Mouse (Mus musculus) midbrain, embryonic 11.5 days (tissue): Measurements from ENCODE around the gene Acsl1. TPM values are rescaled to one million over a fixed set of nuclear protein-coding genes. Genes with fewer than 3 reads are reported as not detected.
A peak's percentile ranks its signal among the peaks of the same experiment; 100 is the strongest.

Experiments
- ATAC-seq: fragments of 200-750 bp; cut with Nextera tagmentation; 2 replicates; pipeline ENCODE4 v1.8.0; 2017; ENCODE audit warnings: moderate TSS enrichment, moderate library complexity; ENCODE audit not compliant: low FRiP score
- DNase-seq: peaks from one replicate; pipeline ENCODE4 v3.0.0; 2015; ENCODE audit warnings: low spot score; ENCODE audit errors: missing footprints
- H3K27ac ChIP-seq: fragments of 300-500 bp; sonication (generic); 2 replicates; pipeline ENCODE4 v1.5.1; 2014; ENCODE audit warnings: low read depth, low read length
- H3K27me3 ChIP-seq: fragments of 300-500 bp; sonication (generic); 2 replicates; pipeline ENCODE4 v1.6.1; 2014; ENCODE audit warnings: mild to moderate bottlenecking, low read length, moderate library complexity, mixed read lengths; ENCODE audit not compliant: control insufficient read depth, insufficient read depth
- H3K36me3 ChIP-seq: fragments of 300-500 bp; sonication (generic); 2 replicates; pipeline ENCODE4 v1.6.1; 2014; ENCODE audit warnings: mild to moderate bottlenecking, low read length, moderate library complexity, mixed read lengths; ENCODE audit not compliant: control insufficient read depth, insufficient read depth
- H3K4me1 ChIP-seq: fragments of 300-500 bp; sonication (generic); 2 replicates; pipeline ENCODE4 v1.6.1; 2014; ENCODE audit warnings: low read length; ENCODE audit not compliant: control insufficient read depth, insufficient read depth
- H3K4me2 ChIP-seq: fragments of 300-500 bp; sonication (generic); 2 replicates; pipeline ENCODE4 v1.6.1; 2014; ENCODE audit warnings: mild to moderate bottlenecking, moderate library complexity
- H3K4me3 ChIP-seq: fragments of 300-500 bp; sonication (generic); 2 replicates; pipeline ENCODE4 v1.5.1; 2014; ENCODE audit warnings: low read depth, low read length
- H3K9ac ChIP-seq: fragments of 300-500 bp; sonication (generic); 2 replicates; pipeline ENCODE4 v1.6.1; 2014; ENCODE audit warnings: low read length
- H3K9me3 ChIP-seq: fragments of 300-500 bp; sonication (generic); 2 replicates; pipeline ENCODE4 v1.6.1; 2016; ENCODE audit warnings: low read length; ENCODE audit not compliant: control insufficient read depth
- WGBS: fragments of 180-500 bp; shearing (Covaris S2); extraction: QIAGEN DNeasy Blood & Tissue Kit; methylation state at CpG from one replicate; pipeline ENCODE4 v1.1.7; 2014; 5-methylcytosine and 5-hydroxymethylcytosine counted together
- polyA plus RNA-seq: library from polyadenylated mRNA; unstranded; fragments of >200 nt; fragmentation: Nextera tagmentation; extraction: Ambion mirVana; gene quantifications from 2 replicates; pipeline ENCODE4 v1.2.1, GENCODE M21; 2014

The Acsl1 gene
- polyA plus RNA-seq, 1 experiment from 2014 or later, result 9.0 TPM

DNA sequence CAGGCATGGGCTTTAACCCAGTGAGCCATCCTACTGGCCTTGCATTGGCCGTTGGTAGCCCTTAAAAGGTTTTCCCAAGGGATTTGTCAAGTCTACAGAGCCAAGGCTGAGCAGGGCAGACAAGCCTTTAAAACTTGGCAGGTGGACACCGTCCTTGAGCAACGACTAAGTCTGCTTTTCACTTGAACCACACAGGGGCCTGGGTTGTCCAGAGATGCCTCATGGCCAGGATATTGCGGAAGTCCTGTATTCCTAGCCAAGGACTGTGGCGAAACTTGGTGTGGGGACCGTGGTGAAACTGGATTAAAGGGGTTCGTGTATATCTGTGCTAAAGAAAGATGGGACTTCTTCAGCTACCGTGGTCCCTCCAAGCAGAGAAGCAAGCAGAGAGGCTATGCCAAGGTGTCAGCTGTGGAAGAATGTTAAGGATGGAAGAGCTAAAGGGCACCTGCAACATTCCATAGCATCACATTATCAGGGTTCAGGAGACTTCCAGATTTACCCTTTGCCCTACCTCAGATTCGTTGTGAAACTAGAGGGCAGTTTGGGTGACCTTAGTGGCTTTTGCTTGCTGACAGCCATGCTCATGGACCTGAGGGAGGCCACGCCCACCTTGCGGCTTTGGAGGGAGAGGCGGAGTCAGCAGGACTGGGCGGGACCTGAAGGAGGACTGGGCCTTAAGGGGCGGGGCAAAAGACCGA, 596 bp upstream of the Acsl1 start:
- Histone ChIP-seq H3K4me1 (no peaks in the 10 kb centered on the region), H3K9ac (no peak overlapping the region), H3K27me3 (no peaks in the 10 kb centered on the region), H3K36me3 (no peaks in the 10 kb centered on the region), H3K27ac (no peak overlapping the region), H3K4me2 (peak overlapping the region; percentile 99), H3K4me3 (peak overlapping the region; percentile 73), H3K9me3 (no peaks in the 10 kb centered on the region)
- DNase-seq (no peak), ATAC-seq (no peak; the same call in 1 of the 2 replicates)
- 42% methylated on average over 15 of the region's 15 CpGs for WGBS

DNA sequence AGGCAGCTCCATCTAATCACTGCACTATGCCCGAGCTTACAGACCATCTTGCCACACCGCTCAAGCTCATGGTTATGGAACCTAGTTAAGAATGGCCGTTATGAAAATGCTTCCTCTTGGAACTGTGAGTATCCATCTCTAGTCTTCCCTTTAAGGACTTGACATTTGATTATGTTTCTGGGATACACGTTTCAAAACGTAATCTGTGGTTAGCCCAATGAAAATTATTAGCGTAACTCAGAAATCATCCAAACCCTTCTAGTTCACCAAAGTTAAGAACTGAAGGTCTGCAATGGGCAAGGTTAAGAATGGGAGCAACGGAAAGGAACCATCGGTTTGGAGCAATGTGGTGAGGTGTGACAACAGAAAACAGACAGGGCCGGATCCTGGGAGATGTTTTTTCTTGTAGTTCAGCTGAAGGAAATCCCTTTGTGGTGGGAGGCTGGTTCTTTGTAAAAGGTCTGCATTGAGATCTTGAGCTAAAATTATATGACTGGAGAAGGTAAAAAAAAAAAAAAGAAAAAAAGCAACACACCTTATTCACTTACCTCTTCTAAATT, 1.2 kb downstream of the Acsl1 start:
- H3K27ac ChIP-seq, result no peak overlapping the region

DNA sequence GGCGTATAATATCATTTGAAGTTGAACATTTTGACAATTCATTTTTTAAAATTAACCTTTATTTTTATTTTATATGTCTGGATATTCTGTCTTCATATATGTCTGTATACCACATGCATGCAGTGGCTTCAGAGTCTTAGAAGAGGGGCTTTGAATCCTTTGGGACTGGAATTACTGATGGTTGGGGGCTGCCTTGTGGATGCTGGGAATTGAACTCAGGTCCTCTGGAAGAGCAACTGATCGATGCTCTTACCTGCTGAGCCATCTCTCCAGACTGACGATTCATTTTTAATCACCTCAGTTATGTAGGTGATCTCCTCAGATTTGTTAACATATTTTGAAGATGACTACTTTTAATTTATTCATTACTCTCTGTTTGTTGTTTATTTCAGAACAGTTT, 3.3 kb downstream of the Acsl1 start:
- 94% methylated on average over 3 of the region's 3 CpGs for WGBS
- no peaks in the 10 kb centered on the region for H3K9me3 ChIP-seq
- DNase-seq, result peak; percentile 56
- no peaks in the 10 kb centered on the region for H3K36me3 ChIP-seq
- H3K27ac ChIP-seq, result no peak overlapping the region
- H3K27me3 ChIP-seq, result no peaks in the 10 kb centered on the region
- ATAC-seq, result no peak
- H3K4me3 ChIP-seq, result no peak overlapping the region
- no peak overlapping the region for H3K9ac ChIP-seq
- H3K4me1 ChIP-seq, result no peaks in the 10 kb centered on the region
- H3K4me2 ChIP-seq, result no peak overlapping the region

More for the DNA sequence above, 1.2 kb downstream of the Acsl1 start:
- peak overlapping the region; percentile 99 for H3K4me2 ChIP-seq
- peak overlapping the region; percentile 83 for H3K9ac ChIP-seq
- ATAC-seq (no peak), DNase-seq (no peak)
- 42% methylated on average over 9 of the region's 9 CpGs for WGBS
- H3K27me3 ChIP-seq, result no peaks in the 10 kb centered on the region
- H3K4me1 ChIP-seq, result no peaks in the 10 kb centered on the region
- H3K9me3 ChIP-seq, result no peaks in the 10 kb centered on the region
- H3K4me3 ChIP-seq, result peak overlapping the region; percentile 73
- H3K36me3 ChIP-seq, result no peaks in the 10 kb centered on the region

DNA sequence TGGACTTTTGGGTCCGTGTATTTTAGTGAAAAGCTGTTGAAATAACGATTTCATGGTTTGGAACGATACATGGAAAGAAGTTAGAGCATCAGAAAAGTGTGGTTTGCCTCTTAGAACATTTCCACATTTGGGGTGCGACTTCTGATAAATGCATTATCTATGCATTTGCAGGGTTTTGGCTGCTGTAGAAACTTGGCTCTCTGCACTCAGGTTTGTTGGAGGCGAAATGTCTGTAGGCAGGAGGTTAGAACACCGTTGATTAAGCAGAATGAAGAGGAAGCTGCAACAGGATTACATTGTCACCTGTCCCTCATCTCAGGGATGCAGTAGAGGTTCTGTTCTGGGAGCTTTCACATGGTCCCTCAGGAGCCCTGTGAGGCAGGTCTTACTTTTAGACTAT, 3.8 kb downstream of the Acsl1 start:
- Histone ChIP-seq H3K4me3 (no peak overlapping the region), H3K9me3 (no peaks in the 10 kb centered on the region), H3K4me1 (no peaks in the 10 kb centered on the region), H3K27me3 (no peaks in the 10 kb centered on the region), H3K36me3 (no peaks in the 10 kb centered on the region), H3K4me2 (no peak overlapping the region), H3K9ac (no peak overlapping the region), H3K27ac (no peak overlapping the region)
- WGBS, result 92% methylated on average over 6 of the region's 6 CpGs
- ATAC-seq (no peak), DNase-seq (no peak)

DNA sequence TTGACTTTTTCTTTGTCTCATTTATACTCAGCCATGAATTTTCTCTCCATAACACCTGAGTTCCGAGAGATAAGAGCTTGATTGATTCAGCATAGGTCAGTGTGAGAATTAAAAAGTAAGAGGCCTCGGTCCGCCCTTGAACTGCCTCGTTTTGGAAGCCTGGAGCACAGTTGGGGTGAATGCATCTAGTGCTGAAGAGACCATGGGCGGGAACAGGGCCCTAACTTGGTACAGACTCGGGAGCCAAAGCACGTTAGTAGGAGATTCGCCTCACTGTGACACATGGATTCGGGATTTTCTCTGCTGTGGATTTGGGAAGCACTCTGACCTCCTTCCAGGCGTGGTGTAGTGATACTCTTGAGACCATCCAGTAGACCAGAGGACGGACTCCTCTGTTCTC, 4.6 kb downstream of the Acsl1 start:
- DNase-seq, result no peak
- ATAC-seq, result no peak
- H3K27ac ChIP-seq, result no peak overlapping the region
- H3K9me3 ChIP-seq, result no peaks in the 10 kb centered on the region
- H3K4me1 ChIP-seq, result no peaks in the 10 kb centered on the region
- no peak overlapping the region for H3K9ac ChIP-seq
- H3K27me3 ChIP-seq, result no peaks in the 10 kb centered on the region
- 88% methylated on average over 11 of the region's 11 CpGs for WGBS
- no peaks in the 10 kb centered on the region for H3K36me3 ChIP-seq
- no peak overlapping the region for H3K4me2 ChIP-seq
- no peak overlapping the region for H3K4me3 ChIP-seq

DNA sequence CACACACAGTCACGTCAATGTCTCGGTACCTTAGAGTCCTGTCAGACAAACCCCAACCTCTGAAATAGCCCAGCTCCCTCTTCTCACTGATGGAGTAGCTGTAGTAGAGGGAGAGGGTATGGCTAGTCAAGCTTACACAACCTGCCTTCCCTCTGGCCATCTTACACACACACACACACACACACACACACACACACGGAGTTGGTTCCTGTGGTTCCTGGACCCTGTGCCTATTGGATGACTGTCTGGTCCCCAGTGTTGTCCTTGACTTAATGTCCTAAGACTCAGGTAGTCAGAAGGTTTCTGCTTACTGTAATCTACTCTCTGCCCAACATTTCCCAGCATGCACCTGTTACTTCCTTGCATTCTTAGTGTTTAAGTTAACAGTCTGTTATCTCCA, 5.1 kb downstream of the Acsl1 start:
- DNase-seq (no peak), ATAC-seq (no peak)

DNA sequence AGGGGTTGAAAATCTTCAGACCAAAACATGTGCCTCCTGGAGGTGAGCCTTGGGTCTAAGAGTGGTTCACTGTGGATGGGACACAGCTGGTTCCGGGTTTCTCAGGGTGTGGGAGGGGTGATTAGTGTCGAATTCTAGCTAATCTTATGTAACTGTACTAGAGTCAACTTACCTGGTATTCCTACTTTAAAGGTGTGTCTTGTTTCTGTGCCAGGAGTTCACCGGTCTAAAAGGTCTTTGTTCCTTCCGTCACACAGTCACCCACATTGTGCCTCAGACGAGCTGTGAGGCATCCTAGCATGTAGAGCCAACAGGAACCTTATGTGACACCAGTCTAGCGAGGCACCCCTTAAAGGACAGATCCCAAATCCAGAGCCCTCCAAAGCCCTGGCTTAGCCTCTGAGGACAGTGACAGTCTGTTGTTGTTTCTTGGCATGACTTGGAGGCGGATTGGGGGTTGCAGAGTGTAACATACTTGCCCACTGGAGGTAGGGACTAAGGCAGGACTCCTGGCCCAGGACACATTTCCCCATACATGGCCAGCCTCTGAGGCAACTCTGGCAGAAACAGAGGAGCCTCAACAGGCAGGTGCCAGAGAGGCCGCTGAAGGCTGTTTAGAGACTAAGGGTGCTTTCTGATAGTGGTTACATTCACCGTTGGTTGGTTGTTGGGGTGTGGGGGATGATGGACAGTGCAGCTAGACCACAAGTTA, 7.1 kb downstream of the Acsl1 start:
- Histone ChIP-seq H3K27ac (no peak overlapping the region), H3K4me1 (no peaks in the 10 kb centered on the region), H3K9ac (no peak overlapping the region), H3K27me3 (no peaks in the 10 kb centered on the region), H3K9me3 (no peaks in the 10 kb centered on the region), H3K4me2 (no peak overlapping the region), H3K4me3 (no peak overlapping the region), H3K36me3 (no peaks in the 10 kb centered on the region)
- WGBS, result 85% methylated on average over 9 of the region's 9 CpGs
- no peak for ATAC-seq
- DNase-seq, result no peak

More for the DNA sequence above, 5.1 kb downstream of the Acsl1 start:
- Histone ChIP-seq H3K4me2 (no peak overlapping the region), H3K9ac (no peak overlapping the region), H3K9me3 (no peaks in the 10 kb centered on the region), H3K4me1 (no peaks in the 10 kb centered on the region), H3K4me3 (no peak overlapping the region), H3K27me3 (no peaks in the 10 kb centered on the region), H3K36me3 (no peaks in the 10 kb centered on the region), H3K27ac (no peak overlapping the region)
- WGBS, result 87% methylated on average over 3 of the region's 3 CpGs

DNA sequence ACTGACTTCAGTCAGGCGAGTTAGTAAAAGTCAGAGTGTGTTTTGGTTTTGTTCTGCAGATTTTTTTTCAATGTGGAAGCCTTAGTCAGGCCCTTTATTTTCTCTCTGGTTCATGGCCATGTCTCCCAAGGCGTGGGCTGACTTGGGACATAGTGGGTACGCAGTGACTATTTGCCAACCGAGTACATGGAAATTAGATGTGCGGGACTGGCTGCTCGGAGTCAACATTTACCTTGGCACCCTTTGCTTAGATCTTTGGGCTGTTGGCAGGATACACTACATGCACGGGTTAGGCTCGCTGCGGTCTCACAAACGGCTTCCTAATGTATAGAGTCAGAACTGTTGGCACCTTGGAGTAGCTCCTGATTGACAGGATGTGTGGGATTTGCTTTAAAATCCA, 7.9 kb downstream of the Acsl1 start:
- Histone ChIP-seq H3K9ac (no peak overlapping the region), H3K4me3 (no peak overlapping the region), H3K4me2 (no peak overlapping the region), H3K27me3 (no peaks in the 10 kb centered on the region), H3K36me3 (no peaks in the 10 kb centered on the region), H3K27ac (no peak overlapping the region), H3K4me1 (no peaks in the 10 kb centered on the region), H3K9me3 (no peaks in the 10 kb centered on the region)
- WGBS, result 92% methylated on average over 10 of the region's 10 CpGs
- DNase-seq (no peak), ATAC-seq (no peak)

DNA sequence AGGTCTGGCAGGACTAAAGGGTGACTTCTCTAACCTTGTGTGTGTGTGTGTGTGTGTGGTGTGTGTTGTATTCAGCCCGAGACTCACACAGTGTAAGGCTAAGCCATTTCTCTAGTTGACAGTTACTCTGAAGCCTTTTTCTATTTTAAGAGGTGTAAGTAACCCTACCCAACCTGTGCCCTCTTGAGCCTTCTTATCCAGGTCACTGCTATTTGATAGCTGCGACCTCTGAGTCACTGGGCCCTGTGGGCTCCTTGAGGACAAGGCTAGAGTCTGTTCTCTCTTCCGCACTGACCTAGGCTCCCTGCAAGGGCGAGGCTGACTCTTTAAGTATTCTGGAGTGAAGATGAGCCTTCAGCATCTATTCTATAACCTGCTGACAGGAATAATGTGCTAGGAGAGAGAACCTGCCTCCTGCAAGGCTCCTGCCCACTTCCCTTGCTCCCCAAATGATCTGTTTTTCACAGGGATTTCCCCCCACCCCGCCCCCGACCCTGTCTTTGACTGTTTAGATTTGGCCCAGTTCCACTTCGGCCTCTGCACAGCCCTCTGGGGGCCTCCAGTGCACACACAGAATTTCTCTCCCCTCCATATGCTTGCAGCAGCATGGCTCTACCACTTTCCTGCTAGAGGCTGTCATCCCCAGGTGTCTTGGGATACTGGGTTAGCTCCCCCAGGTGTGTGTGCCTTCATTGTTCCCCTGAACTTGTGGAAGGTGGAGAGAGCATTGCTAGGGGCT, 9.1 kb downstream of the Acsl1 start:
- no peak overlapping the region for H3K9ac ChIP-seq
- ATAC-seq (no peak), DNase-seq (no peak)
- H3K4me2 ChIP-seq, result no peak overlapping the region
- no peak overlapping the region for H3K27ac ChIP-seq
- H3K4me3 ChIP-seq, result no peak overlapping the region
- no peaks in the 10 kb centered on the region for H3K27me3 ChIP-seq
- H3K36me3 ChIP-seq, result no peaks in the 10 kb centered on the region
- H3K4me1 ChIP-seq, result no peaks in the 10 kb centered on the region
- 65% methylated on average over 7 of the region's 7 CpGs for WGBS
- no peaks in the 10 kb centered on the region for H3K9me3 ChIP-seq
